Mouse (Mus musculus) kidney, embryonic 16.5 days (tissue): ENCODE results near the gene 1700019D03Rik. TPM values are rescaled to one million over a fixed set of nuclear protein-coding genes. Genes with fewer than 3 reads are reported as not detected.

Experiments used
- ATAC-seq: fragments of 200-750 bp; cut with Nextera tagmentation; 2 replicates; pipeline ENCODE4 v1.8.0; 2017; ENCODE audit warnings: moderate TSS enrichment; ENCODE audit not compliant: low FRiP score, low TSS enrichment
- H3K27ac ChIP-seq: fragments of 300-500 bp; sonication (generic); 2 replicates; pipeline ENCODE4 v1.5.1; 2014; ENCODE audit warnings: low read length
- H3K27me3 ChIP-seq: fragments of 300-500 bp; sonication (generic); 2 replicates; pipeline ENCODE4 v1.6.1; 2014; ENCODE audit warnings: low read length, control low read depth, mixed read lengths; ENCODE audit not compliant: insufficient read depth
- H3K36me3 ChIP-seq: fragments of 300-500 bp; sonication (generic); 2 replicates; pipeline ENCODE4 v1.6.1; 2014; ENCODE audit warnings: low read length, control low read depth, mixed read lengths; ENCODE audit not compliant: insufficient read depth
- H3K4me1 ChIP-seq: fragments of 300-500 bp; sonication (generic); 2 replicates; pipeline ENCODE4 v1.6.1; 2014; ENCODE audit warnings: low read length, control low read depth, mixed read lengths; ENCODE audit not compliant: insufficient read depth
- H3K4me2 ChIP-seq: fragments of 300-500 bp; sonication (generic); replicated peaks from 2 replicates; pipeline ENCODE4 v1.6.1; 2014; ENCODE audit warnings: low read depth, low read length
- H3K4me3 ChIP-seq: fragments of 300-500 bp; sonication (generic); 2 replicates; pipeline ENCODE4 v1.5.1; 2014; ENCODE audit warnings: mild to moderate bottlenecking, low read length
- H3K9ac ChIP-seq: fragments of 300-500 bp; sonication (generic); replicated peaks from 2 replicates; pipeline ENCODE4 v1.6.1; 2014; ENCODE audit warnings: low read length
- H3K9me3 ChIP-seq: fragments of 300-500 bp; sonication (generic); 2 replicates; pipeline ENCODE4 v1.6.1; 2016; ENCODE audit warnings: low read length, control low read depth
- WGBS: fragments of 180-500 bp; shearing (Covaris S2); extraction: QIAGEN DNeasy Blood & Tissue Kit; methylation state at CpG from one replicate; pipeline ENCODE4 v1.1.7; 2014; 5-methylcytosine and 5-hydroxymethylcytosine counted together
- polyA plus RNA-seq: library from polyadenylated mRNA; unstranded; fragments of >200 nt; fragmentation: Nextera tagmentation; extraction: Ambion mirVana; gene quantifications from 2 replicates; pipeline ENCODE4 v1.2.1, GENCODE M21; 2015

1700019D03Rik gene
- polyA plus RNA-seq, 1 experiment from 2014 or later = 10.4 TPM

DNA sequence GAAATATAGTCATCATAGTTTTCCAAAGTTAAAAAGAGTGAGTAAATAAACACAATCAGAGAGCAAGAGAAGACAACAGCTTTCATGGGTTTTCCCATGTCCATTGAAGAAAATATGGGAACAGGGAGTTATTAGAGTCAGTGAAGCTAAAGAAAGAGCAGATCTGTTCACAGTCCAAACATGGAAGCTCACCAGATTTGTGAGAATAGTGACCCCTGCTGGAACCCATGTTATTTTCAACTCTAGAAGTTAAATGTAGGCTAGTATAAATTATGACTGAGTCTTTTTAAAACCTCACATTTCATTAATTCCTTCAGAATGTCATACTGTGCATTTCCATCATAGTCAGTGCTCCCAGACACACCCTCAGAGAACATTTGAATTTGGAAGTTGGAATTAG is 12.6 kb upstream of the 1700019D03Rik start:
- no peak overlapping the region for H3K4me2 ChIP-seq
- H3K4me3 ChIP-seq = no peak overlapping the region
- no peaks in the 10 kb centered on the region for H3K9me3 ChIP-seq
- no peak overlapping the region for H3K27ac ChIP-seq
- no peaks in the 10 kb centered on the region for H3K36me3 ChIP-seq
- H3K4me1 ChIP-seq = no peaks in the 10 kb centered on the region
- no peak for ATAC-seq
- no peak overlapping the region for H3K9ac ChIP-seq
- H3K27me3 ChIP-seq = no peaks in the 10 kb centered on the region

GRCm38 (mm10) chr1:53018746-53019505 is 1.1 kb downstream of the 1700019D03Rik start:
- Histone ChIP-seq H3K27ac (no peak overlapping the region), H3K4me3 (no peak overlapping the region), H3K36me3 (no peaks in the 10 kb centered on the region), H3K4me1 (no peaks in the 10 kb centered on the region), H3K9me3 (no peaks in the 10 kb centered on the region), H3K9ac (no peak overlapping the region), H3K27me3 (no peaks in the 10 kb centered on the region), H3K4me2 (no peak overlapping the region)
- no peak for ATAC-seq
- WGBS = 66% methylated on average over 3 of the region's 3 CpGs

DNA sequence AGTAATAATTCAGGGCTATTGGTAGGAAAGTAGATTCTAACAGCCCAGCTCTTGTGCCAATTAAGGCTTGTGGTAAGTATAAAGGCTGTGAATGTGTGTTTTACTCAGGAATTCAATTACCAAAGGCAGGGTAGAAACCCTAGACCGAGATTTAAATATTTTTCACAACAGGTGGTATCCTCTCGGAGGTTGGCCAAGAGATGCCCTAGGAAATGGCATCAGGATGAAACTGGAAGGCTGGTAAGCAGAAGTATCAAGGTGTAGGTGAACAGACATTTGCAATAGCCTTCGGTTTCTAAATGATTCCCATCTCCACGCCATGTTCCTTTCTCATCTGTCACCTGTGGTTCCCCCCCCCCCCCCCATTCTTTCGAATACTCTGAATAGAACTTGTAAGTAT is 4.4 kb downstream of the 1700019D03Rik start:
- WGBS = 85% methylated on average over 5 of the region's 5 CpGs
- Histone ChIP-seq H3K4me1 (no peaks in the 10 kb centered on the region), H3K36me3 (no peaks in the 10 kb centered on the region), H3K9ac (no peak overlapping the region), H3K9me3 (no peaks in the 10 kb centered on the region), H3K4me2 (no peak overlapping the region), H3K27ac (no peak overlapping the region), H3K4me3 (no peak overlapping the region), H3K27me3 (no peaks in the 10 kb centered on the region)
- ATAC-seq = no peak

- no peak overlapping the region for H3K27ac ChIP-seq
- H3K9ac ChIP-seq = no peak overlapping the region
- no peaks in the 10 kb centered on the region for H3K9me3 ChIP-seq
- no peaks in the 10 kb centered on the region for H3K36me3 ChIP-seq
- ATAC-seq = no peak
- no peak overlapping the region for H3K4me2 ChIP-seq
- H3K4me1 ChIP-seq = no peaks in the 10 kb centered on the region
- WGBS = 84% methylated on average over 6 of the region's 6 CpGs
- H3K4me3 ChIP-seq = no peak overlapping the region
- H3K27me3 ChIP-seq = no peaks in the 10 kb centered on the region
These were observed 5.3 kb downstream of the 1700019D03Rik start for GRCm38 (mm10) chr1:53014716-53015115.

- no peak for ATAC-seq
- Histone ChIP-seq H3K4me1 (no peaks in the 10 kb centered on the region), H3K27me3 (no peaks in the 10 kb centered on the region), H3K36me3 (no peaks in the 10 kb centered on the region), H3K9ac (no peak overlapping the region), H3K4me3 (no peak overlapping the region), H3K27ac (no peak overlapping the region), H3K4me2 (no peak overlapping the region), H3K9me3 (no peaks in the 10 kb centered on the region)
- WGBS = 76% methylated on average over 5 of the region's 5 CpGs
These were observed 33.3 kb downstream of the 1700019D03Rik start for GRCm38 (mm10) chr1:52986692-52987091.

DNA sequence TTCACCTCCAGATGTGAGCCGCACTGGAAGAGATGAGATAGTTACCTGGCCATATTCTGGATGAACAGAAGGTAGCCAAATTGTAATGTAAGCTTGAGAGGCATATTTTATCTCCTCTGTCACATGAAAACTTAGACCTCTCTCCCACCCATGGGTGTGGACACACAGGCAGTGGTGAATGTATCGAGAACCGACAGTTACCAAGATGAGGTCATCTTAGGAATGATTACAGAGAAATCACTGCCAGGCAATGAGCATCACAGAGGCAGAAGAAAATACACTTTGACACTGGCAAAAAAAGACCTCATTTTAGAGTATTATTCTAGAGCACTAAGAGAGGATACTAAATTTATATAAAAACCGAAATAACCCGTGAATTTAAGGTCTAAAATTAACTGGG is 46.8 kb downstream of the 1700019D03Rik start:
- Histone ChIP-seq H3K9ac (no peak overlapping the region), H3K36me3 (no peaks in the 10 kb centered on the region), H3K4me3 (no peak overlapping the region), H3K9me3 (no peaks in the 10 kb centered on the region), H3K4me1 (no peaks in the 10 kb centered on the region), H3K27me3 (no peaks in the 10 kb centered on the region), H3K27ac (no peak overlapping the region), H3K4me2 (no peak overlapping the region)
- ATAC-seq = no peak
- WGBS = 73% methylated on average over 5 of the region's 5 CpGs

GRCm38 (mm10) chr1:52971881-52972503 is 48.0 kb downstream of the 1700019D03Rik start:
- no peak overlapping the region for H3K9ac ChIP-seq
- H3K9me3 ChIP-seq = no peaks in the 10 kb centered on the region
- H3K4me3 ChIP-seq = no peak overlapping the region
- no peak for ATAC-seq
- no peaks in the 10 kb centered on the region for H3K4me1 ChIP-seq
- WGBS = 82% methylated on average over 2 of the region's 2 CpGs
- no peak overlapping the region for H3K27ac ChIP-seq
- no peaks in the 10 kb centered on the region for H3K36me3 ChIP-seq
- no peak overlapping the region for H3K4me2 ChIP-seq
- H3K27me3 ChIP-seq = no peaks in the 10 kb centered on the region

DNA sequence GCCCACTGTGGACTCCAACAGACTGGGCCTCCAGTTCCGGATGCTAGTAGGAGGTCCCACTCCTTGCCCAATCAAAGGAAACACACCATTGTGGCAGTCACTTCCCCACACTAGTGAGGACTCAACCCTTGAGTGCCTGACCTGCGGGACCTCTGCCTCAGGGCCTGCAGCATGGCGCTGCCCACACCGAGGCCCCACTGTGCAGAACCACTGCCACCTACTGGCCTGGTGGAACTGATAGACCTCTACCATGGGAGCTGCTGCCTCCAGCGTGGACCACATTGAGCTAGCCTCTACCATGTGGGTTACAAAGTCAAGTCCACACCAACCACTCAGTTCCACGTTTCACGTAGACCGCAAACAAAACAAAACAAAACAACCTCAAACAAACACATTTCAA is 55.4 kb downstream of the 1700019D03Rik start:
- Histone ChIP-seq H3K4me3 (no peak overlapping the region), H3K4me1 (no peaks in the 10 kb centered on the region), H3K4me2 (no peak overlapping the region), H3K36me3 (no peaks in the 10 kb centered on the region), H3K27ac (no peak overlapping the region), H3K9me3 (no peaks in the 10 kb centered on the region), H3K27me3 (no peaks in the 10 kb centered on the region), H3K9ac (no peak overlapping the region)
- 78% methylated on average over 8 of the region's 8 CpGs for WGBS
- ATAC-seq = peak; percentile 49; the same call in 1 of the 2 replicates

DNA sequence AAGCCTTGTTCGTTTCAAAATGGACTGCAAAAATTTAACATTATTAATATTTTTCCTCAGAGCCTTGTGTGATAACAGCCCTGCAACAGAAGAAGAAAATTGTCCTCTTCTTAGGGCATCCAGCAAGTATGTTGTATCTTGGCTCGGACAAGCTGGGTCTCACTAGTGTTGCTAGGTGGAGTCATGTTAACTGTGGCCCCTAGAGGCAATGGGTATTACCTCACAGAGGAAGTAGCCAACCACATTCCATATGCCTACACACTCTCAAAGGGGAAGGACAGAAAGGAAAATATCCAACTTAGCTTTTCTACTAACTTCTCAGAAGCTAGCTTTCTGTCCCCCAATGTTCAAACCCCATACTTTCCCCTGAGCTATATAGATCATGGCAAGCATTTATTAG is 56.9 kb downstream of the 1700019D03Rik start:
- no peak for ATAC-seq
- Histone ChIP-seq H3K9me3 (no peaks in the 10 kb centered on the region), H3K4me1 (no peaks in the 10 kb centered on the region), H3K27me3 (no peaks in the 10 kb centered on the region), H3K9ac (no peak overlapping the region), H3K4me2 (no peak overlapping the region), H3K27ac (no peak overlapping the region), H3K36me3 (no peaks in the 10 kb centered on the region), H3K4me3 (no peak overlapping the region)
- WGBS = 77% methylated on average over 2 of the region's 2 CpGs

DNA sequence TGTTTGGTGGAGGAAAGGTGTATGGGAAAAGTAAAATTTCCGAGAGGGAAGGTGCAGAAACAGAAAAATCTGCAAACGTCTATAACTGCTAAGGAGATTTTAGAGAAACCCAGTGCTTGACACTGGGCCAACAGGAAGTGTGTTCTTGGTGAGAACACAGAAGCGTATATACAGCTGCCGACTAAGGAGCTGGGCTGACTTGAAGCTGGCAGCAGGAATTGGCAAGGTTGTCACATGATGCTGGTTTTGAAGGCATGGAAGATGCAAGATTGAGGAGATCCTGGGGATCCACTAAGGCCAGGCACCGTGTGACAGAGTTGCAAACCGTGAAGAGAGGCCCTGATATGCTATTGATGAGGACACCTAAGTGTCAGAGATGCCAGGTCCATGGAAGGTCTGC is 59.8 kb downstream of the 1700019D03Rik start:
- no peak for ATAC-seq
- no peaks in the 10 kb centered on the region for H3K36me3 ChIP-seq
- H3K4me3 ChIP-seq = no peak overlapping the region
- H3K4me2 ChIP-seq = no peak overlapping the region
- H3K27ac ChIP-seq = no peak overlapping the region
- H3K9me3 ChIP-seq = no peaks in the 10 kb centered on the region
- WGBS = 68% methylated on average over 6 of the region's 6 CpGs
- no peaks in the 10 kb centered on the region for H3K27me3 ChIP-seq
- no peak overlapping the region for H3K9ac ChIP-seq
- no peaks in the 10 kb centered on the region for H3K4me1 ChIP-seq
